Mouse (Mus musculus) ES-Bruce4 (cell line): ENCODE measurements around the gene Vmn2r124.

Experiments used
- CTCF ChIP-seq: IDR thresholded peaks from one replicate; pipeline ENCODE4 v1.8.1; 2011; ENCODE audit warnings: low read depth, low read length
- EP300 ChIP-seq: IDR thresholded peaks from 2 replicates; pipeline ENCODE4 v1.6.1; 2011; ENCODE audit warnings: low read depth, low read length; ENCODE audit not compliant: insufficient read depth
- POLR2A ChIP-seq: IDR thresholded peaks from one replicate; pipeline ENCODE4 v1.8.1; 2011; ENCODE audit warnings: low read length; ENCODE audit not compliant: insufficient read depth

- TF ChIP-seq CTCF (no peak), POLR2A (no peak), EP300 (no peak)
Observed at GRCm38 (mm10) chr17:18049124-18049523, at the start of gene Vmn2r124.
